Mouse (Mus musculus) neural tube, embryonic 12.5 days (tissue): ENCODE data around the gene Atp8b5. TPM values are rescaled to one million over a fixed set of nuclear protein-coding genes. Genes with fewer than 3 reads are reported as not detected.

Experiments used
- ATAC-seq: fragments of 200-750 bp; cut with Nextera tagmentation; 2 replicates; pipeline ENCODE4 v1.8.0; 2017; ENCODE audit warnings: low read depth, mild to moderate bottlenecking, moderate TSS enrichment, moderate library complexity; ENCODE audit not compliant: low FRiP score
- H3K27ac ChIP-seq: fragments of 300-500 bp; sonication (generic); 2 replicates; pipeline ENCODE4 v1.5.1; 2016
- H3K27me3 ChIP-seq: fragments of 300-500 bp; sonication (generic); replicated peaks from 2 replicates; pipeline ENCODE4 v1.6.1; 2016; ENCODE audit warnings: mild to moderate bottlenecking
- H3K36me3 ChIP-seq: fragments of 300-500 bp; sonication (generic); 2 replicates; pipeline ENCODE4 v1.6.1; 2016; ENCODE audit warnings: mild to moderate bottlenecking
- H3K4me1 ChIP-seq: fragments of 300-500 bp; sonication (generic); 2 replicates; pipeline ENCODE4 v1.6.1; 2016
- H3K4me2 ChIP-seq: fragments of 300-500 bp; sonication (generic); replicated peaks from 2 replicates; pipeline ENCODE4 v1.6.1; 2016; ENCODE audit warnings: mild to moderate bottlenecking
- H3K4me3 ChIP-seq: fragments of 300-500 bp; sonication (generic); 2 replicates; pipeline ENCODE4 v1.5.1; 2016
- H3K9ac ChIP-seq: fragments of 300-500 bp; sonication (generic); 2 replicates; pipeline ENCODE4 v1.6.1; 2016; ENCODE audit warnings: mild to moderate bottlenecking
- H3K9me3 ChIP-seq: fragments of 300-500 bp; sonication (generic); 2 replicates; pipeline ENCODE4 v1.6.1; 2016; ENCODE audit warnings: mild to moderate bottlenecking
- WGBS: fragments of 180-500 bp; shearing (Covaris S2); methylation state at CpG from one replicate; pipeline ENCODE4 v1.1.7; 2016; 5-methylcytosine and 5-hydroxymethylcytosine counted together
- polyA plus RNA-seq: library from polyadenylated mRNA; unstranded; fragments of >200 nt; fragmentation: Nextera tagmentation; extraction: Ambion mirVana; gene quantifications from 2 replicates; pipeline ENCODE4 v1.2.1, GENCODE M21; 2016

The Atp8b5 gene
- polyA plus RNA-seq: 0.08 and 0.10 TPM in 2 replicates

DNA sequence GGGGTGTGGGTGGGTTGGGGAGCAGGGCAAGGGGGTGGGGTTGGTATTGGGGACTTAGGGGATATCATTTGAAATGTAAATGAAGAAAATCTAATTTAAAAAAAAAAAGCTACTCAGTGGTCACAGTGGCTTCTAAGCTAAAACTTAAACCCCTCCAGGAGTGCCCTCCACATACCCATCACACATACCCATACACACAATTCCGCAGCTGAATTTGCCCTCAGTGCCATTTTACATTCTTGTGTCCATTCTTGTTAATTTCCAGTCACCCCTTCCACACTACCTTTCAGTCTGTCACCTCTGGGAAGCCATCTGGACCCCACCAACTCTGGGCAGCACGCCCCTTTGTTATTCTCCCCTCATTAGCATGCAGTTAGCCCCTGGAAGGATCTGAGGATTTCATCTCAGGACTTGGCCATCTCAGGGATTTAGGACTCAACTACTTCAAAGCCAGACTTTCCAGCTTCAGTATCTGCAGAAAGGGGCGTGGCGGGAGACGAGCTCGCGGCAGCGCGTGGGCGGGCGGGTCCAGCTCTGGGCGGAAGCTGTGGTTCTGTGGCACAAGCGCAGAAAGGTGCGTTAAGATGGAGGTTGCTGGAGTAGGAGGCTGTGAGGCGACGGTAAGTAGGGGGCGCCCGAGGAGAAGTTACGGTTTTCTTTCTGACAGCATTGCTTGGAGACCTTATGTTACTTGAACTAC, at the start of gene Atp8b5:
Gene Atp8b5 (plus strand): TSS at position 537 of the 700 bp plus-strand sequence.
- ATAC-seq: peak; percentile 77
- H3K9me3 ChIP-seq: no peaks in the 10 kb centered on the region
- H3K9ac ChIP-seq: peak within 1 kb of the TSS; percentile 51; the same call in 1 of the 2 replicates
- H3K4me1 ChIP-seq: peaks cover 3% of the 10 kb centered on the region; the same call in 1 of the 2 replicates
- H3K4me3 ChIP-seq: peak within 1 kb of the TSS; percentile 28
- peak within 1 kb of the TSS; percentile 76 for H3K4me2 ChIP-seq
- 2% methylated on average over 19 of the region's 19 CpGs for WGBS
- H3K27ac ChIP-seq: no peak within 1 kb of the TSS
- H3K27me3 ChIP-seq: no peaks in the 10 kb centered on the region
- 0 out of 2 replicates have a peak, but pooled peaks cover 6% of the 10 kb centered on the region for H3K36me3 ChIP-seq

GRCm38 (mm10) chr4:43217997-43218396, 49.0 kb upstream of the Atp8b5 start:
- no peak overlapping the region for H3K9ac ChIP-seq
- H3K4me1 ChIP-seq: no peaks in the 10 kb centered on the region
- no peak for ATAC-seq
- no peaks in the 10 kb centered on the region for H3K27me3 ChIP-seq
- no peaks in the 10 kb centered on the region for H3K9me3 ChIP-seq
- H3K4me3 ChIP-seq: no peak overlapping the region
- H3K4me2 ChIP-seq: no peak overlapping the region
- no peaks in the 10 kb centered on the region for H3K36me3 ChIP-seq
- H3K27ac ChIP-seq: no peak overlapping the region
- 95% methylated on average over 1 of the region's 1 CpGs for WGBS

GRCm38 (mm10) chr4:43231821-43232220, 35.1 kb upstream of the Atp8b5 start:
- Histone ChIP-seq H3K4me2 (no peak overlapping the region), H3K27ac (no peak overlapping the region), H3K36me3 (peaks cover 3% of the 10 kb centered on the region; the same call in 1 of the 2 replicates), H3K9ac (no peak overlapping the region), H3K9me3 (no peaks in the 10 kb centered on the region), H3K4me3 (no peak overlapping the region), H3K27me3 (no peaks in the 10 kb centered on the region), H3K4me1 (no peaks in the 10 kb centered on the region)
- ATAC-seq: no peak
- WGBS: 89% methylated on average over 3 of the region's 3 CpGs

- ATAC-seq: no peak
- no peak overlapping the region for H3K4me2 ChIP-seq
- WGBS: 81% methylated on average over 1 of the region's 1 CpGs
Observed at GRCm38 (mm10) chr4:43232985-43233384, 34.0 kb upstream of the Atp8b5 start.

DNA sequence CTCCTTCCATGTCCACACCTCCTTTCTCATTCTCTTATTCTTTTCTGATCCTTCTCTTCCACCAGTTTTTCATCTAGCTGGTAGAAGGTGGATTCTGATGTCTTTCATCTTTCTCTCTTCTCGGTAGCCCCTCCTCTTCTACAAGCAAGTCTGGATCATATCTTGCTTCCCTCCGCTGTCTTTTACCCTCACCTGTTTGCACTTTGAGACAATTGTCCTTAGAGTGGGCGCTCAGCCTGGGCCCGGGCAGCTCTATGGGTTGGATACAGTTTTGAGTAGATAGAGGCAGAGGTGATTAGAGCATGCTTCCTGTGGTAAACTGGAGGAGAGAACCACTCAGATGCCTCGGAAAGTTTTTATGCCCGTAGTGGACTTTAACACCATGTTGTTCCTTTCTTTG, 33.5 kb upstream of the Atp8b5 start:
- Histone ChIP-seq H3K4me3 (no peak overlapping the region), H3K4me2 (no peak overlapping the region), H3K27me3 (no peaks in the 10 kb centered on the region), H3K9ac (no peak overlapping the region), H3K4me1 (no peaks in the 10 kb centered on the region), H3K9me3 (no peaks in the 10 kb centered on the region), H3K27ac (no peak overlapping the region), H3K36me3 (peaks cover 9% of the 10 kb centered on the region; the same call in 1 of the 2 replicates)
- WGBS: 94% methylated on average over 6 of the region's 6 CpGs
- ATAC-seq: no peak

More at GRCm38 (mm10) chr4:43232985-43233384, 34.0 kb upstream of the Atp8b5 start:
- no peaks in the 10 kb centered on the region for H3K4me1 ChIP-seq
- no peaks in the 10 kb centered on the region for H3K27me3 ChIP-seq
- no peaks in the 10 kb centered on the region for H3K9me3 ChIP-seq
- H3K27ac ChIP-seq: no peak overlapping the region
- H3K9ac ChIP-seq: no peak overlapping the region
- peaks cover 9% of the 10 kb centered on the region; the same call in 1 of the 2 replicates for H3K36me3 ChIP-seq
- H3K4me3 ChIP-seq: no peak overlapping the region

GRCm38 (mm10) chr4:43236898-43237297, 30.1 kb upstream of the Atp8b5 start:
- ATAC-seq: no peak
- no peaks in the 10 kb centered on the region for H3K4me1 ChIP-seq
- no peak overlapping the region for H3K4me2 ChIP-seq
- H3K4me3 ChIP-seq: no peak overlapping the region
- no peaks in the 10 kb centered on the region for H3K9me3 ChIP-seq
- no peak overlapping the region for H3K27ac ChIP-seq
- H3K36me3 ChIP-seq: peaks cover 24% of the 10 kb centered on the region; the same call in 1 of the 2 replicates
- no peaks in the 10 kb centered on the region for H3K27me3 ChIP-seq
- no peak overlapping the region for H3K9ac ChIP-seq
- WGBS: 94% methylated on average over 9 of the region's 9 CpGs

DNA sequence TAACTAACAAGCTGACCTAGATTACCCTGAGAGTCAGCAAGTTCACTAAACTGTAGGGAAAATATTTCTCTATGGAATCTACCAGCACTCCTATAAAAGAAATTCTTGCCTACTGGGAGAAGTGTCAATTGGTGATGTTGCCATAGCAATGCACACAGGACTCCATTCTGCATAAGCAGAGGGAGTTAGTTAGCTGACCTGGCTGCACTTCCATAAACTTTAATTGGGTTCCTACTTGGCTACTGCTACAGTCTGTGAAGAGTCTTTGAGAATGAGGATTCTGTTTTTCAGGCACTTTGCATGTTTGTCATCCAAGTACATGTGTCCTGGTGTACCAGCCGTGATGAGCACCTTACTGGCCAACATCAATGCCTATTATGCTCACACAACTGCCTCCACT, 26.2 kb upstream of the Atp8b5 start:
- Histone ChIP-seq H3K9me3 (no peaks in the 10 kb centered on the region), H3K27me3 (no peaks in the 10 kb centered on the region), H3K36me3 (peaks cover 25% of the 10 kb centered on the region; the same call in 1 of the 2 replicates), H3K4me1 (no peaks in the 10 kb centered on the region), H3K27ac (no peak overlapping the region), H3K9ac (no peak overlapping the region), H3K4me2 (no peak overlapping the region), H3K4me3 (no peak overlapping the region)
- ATAC-seq: no peak
- 86% methylated on average over 1 of the region's 1 CpGs for WGBS

DNA sequence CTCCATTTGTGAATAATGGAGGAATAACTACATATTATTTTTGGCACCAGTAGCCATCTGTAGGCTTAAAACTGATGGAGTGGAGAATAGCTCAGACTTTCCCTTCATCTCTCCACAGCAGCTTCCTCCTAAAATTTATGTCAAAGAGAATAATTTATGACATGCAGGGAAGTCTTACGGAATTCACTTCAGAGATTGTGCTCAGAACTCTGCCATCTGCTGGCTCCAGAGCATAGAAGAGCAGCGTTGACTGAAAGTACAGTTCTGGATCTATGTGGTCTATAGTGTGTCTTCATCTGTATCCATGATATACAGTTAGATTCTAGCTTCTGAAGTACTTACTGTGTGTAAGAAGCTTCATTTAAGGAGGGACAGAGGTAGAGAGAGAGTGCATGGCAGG, 22.9 kb upstream of the Atp8b5 start:
- WGBS: 48% methylated on average over 2 of the region's 2 CpGs
- Histone ChIP-seq H3K27me3 (no peaks in the 10 kb centered on the region), H3K4me3 (no peak overlapping the region), H3K9ac (no peak overlapping the region), H3K36me3 (peaks cover 18% of the 10 kb centered on the region; the same call in 1 of the 2 replicates), H3K27ac (no peak overlapping the region), H3K4me1 (peaks cover 4% of the 10 kb centered on the region; the same call in 1 of the 2 replicates), H3K9me3 (no peaks in the 10 kb centered on the region), H3K4me2 (no peak overlapping the region)
- no peak for ATAC-seq

DNA sequence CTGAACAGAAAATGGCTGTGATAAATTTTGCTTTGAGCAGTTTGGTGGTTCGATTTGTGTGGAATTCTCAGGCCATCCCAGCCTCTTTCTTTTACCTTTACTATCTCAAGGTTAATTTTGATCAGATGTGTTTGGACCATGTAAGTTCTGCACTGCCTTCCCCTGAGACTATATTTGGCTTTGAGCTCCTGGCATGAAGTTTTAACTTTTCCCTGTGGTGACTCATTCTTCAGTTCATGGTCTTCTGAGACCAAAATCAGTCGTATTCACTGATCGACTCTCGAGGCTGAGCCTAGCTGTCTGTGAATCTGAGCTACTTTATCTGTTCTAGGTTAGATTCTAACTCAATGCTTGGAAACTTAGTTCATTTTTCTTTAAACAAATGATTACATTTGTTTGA, 21.2 kb upstream of the Atp8b5 start:
- H3K9ac ChIP-seq: no peak overlapping the region
- H3K4me2 ChIP-seq: no peak overlapping the region
- H3K27ac ChIP-seq: no peak overlapping the region
- peaks cover 17% of the 10 kb centered on the region; the same call in 1 of the 2 replicates for H3K36me3 ChIP-seq
- H3K9me3 ChIP-seq: no peaks in the 10 kb centered on the region
- H3K27me3 ChIP-seq: no peaks in the 10 kb centered on the region
- 95% methylated on average over 4 of the region's 4 CpGs for WGBS
- ATAC-seq: no peak
- no peak overlapping the region for H3K4me3 ChIP-seq
- peaks cover 4% of the 10 kb centered on the region; the same call in 1 of the 2 replicates for H3K4me1 ChIP-seq

DNA sequence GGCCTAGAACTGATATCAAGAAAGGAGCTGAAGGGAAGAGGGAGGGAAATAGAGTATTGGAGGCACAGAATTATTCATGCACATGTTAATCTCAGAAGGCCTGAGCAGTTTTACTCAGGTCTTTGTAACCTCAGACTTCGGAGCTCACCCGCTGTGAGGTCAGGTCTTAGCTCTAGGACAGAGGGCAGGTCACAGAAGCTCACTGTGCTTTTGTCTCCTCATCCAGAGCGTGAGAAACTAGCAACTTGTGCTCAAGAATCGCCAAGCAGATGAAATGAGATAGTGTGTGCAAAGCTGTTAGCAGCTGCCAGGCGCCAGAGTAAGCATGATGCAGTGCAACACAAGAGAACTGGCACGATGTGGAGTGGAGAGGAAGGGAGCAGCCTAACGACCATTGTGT, 18.9 kb upstream of the Atp8b5 start:
- Histone ChIP-seq H3K4me2 (no peak overlapping the region), H3K4me3 (no peak overlapping the region), H3K27me3 (no peaks in the 10 kb centered on the region), H3K36me3 (peaks cover 17% of the 10 kb centered on the region; the same call in 1 of the 2 replicates), H3K27ac (no peak overlapping the region), H3K9ac (no peak overlapping the region), H3K4me1 (peaks cover 4% of the 10 kb centered on the region; the same call in 1 of the 2 replicates), H3K9me3 (no peaks in the 10 kb centered on the region)
- 20% methylated on average over 7 of the region's 7 CpGs for WGBS
- no peak for ATAC-seq

GRCm38 (mm10) chr4:43248909-43249308, 18.1 kb upstream of the Atp8b5 start:
- WGBS: 64% methylated on average over 2 of the region's 2 CpGs
- Histone ChIP-seq H3K9me3 (no peaks in the 10 kb centered on the region), H3K27me3 (no peaks in the 10 kb centered on the region), H3K4me1 (peaks cover 4% of the 10 kb centered on the region; the same call in 1 of the 2 replicates), H3K27ac (no peak overlapping the region), H3K4me2 (no peak overlapping the region), H3K4me3 (no peak overlapping the region), H3K9ac (no peak overlapping the region), H3K36me3 (peaks cover 17% of the 10 kb centered on the region; the same call in 1 of the 2 replicates)
- no peak for ATAC-seq

DNA sequence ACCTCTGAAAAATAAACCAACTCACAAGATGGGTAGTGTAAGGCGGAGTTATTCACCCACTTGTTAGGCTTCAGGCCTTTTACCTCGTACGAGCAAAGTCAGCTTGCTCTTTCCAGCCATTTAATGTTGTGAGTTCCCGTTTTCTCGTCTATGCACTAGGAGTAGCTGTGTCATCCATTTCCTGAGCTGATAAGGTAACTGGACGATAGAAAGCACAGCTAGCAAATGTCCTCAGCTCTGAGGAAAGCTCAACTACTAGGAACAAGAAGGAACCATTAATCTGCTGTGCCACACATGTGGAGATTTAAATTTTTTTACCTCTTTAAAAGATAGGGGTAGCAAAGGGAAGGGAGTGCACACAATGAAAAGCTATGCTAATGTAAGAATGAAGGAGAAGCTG, 15.7 kb upstream of the Atp8b5 start:
- H3K36me3 ChIP-seq: peaks cover 27% of the 10 kb centered on the region
- 87% methylated on average over 6 of the region's 6 CpGs for WGBS

More for the DNA sequence above, 15.7 kb upstream of the Atp8b5 start:
- Histone ChIP-seq H3K4me3 (no peak overlapping the region), H3K27ac (no peak overlapping the region), H3K4me2 (no peak overlapping the region), H3K9ac (no peak overlapping the region), H3K9me3 (no peaks in the 10 kb centered on the region), H3K27me3 (no peaks in the 10 kb centered on the region), H3K4me1 (peaks cover 4% of the 10 kb centered on the region; the same call in 1 of the 2 replicates)
- no peak for ATAC-seq
